Mouse (Mus musculus): ENCODE data around the gene Sema4f. TPM values are rescaled to one million over a fixed set of nuclear protein-coding genes. Genes with fewer than 3 reads are reported as not detected.

Gene Sema4f
- polyA plus RNA-seq, 1 experiment from 2014 or later: 7.2 TPM

DNA sequence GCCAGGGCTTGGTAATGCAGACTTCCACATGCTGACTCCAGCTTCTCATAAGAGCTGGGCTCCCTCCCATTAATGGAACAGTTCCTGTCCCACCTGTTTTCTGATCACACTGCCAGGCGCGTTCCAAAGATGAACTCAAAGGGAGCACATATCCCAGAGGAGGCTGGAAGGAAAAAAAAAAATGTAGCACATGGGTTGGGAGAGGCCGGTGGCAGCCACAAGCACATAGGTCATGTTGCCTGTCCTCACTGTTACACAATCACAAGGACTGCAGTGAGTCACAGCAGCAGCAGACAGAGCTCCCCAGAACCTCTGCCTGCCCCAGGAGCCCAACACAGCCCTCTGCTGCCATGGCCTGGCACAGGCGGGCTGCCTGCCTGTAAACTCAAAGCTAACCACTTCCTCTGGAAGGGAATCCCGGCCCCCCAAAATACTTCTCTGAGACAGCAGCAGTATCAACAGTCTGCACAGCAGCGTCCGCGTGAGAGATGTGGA lies 76.1 kb downstream of the Sema4f start:
- no peaks in the 10 kb centered on the region for H3K27me3 ChIP-seq
- H3K27ac ChIP-seq: no peak overlapping the region
- no peak for ATAC-seq (ENCODE audit: insufficient number of reproducible peaks, insufficient read depth, low FRiP score, low TSS enrichment, low read depth)
- H3K36me3 ChIP-seq: no peaks in the 10 kb centered on the region
- peaks cover 6% of the 10 kb centered on the region; the same call in 1 of the 2 replicates for H3K4me1 ChIP-seq
- no peak overlapping the region for H3K4me2 ChIP-seq
- WGBS: 73% methylated on average over 8 of the region's 8 CpGs
- H3K9ac ChIP-seq: no peak overlapping the region
- no peak overlapping the region for H3K4me3 ChIP-seq
- peaks cover 4% of the 10 kb centered on the region; the same call in 1 of the 2 replicates for H3K9me3 ChIP-seq

DNA sequence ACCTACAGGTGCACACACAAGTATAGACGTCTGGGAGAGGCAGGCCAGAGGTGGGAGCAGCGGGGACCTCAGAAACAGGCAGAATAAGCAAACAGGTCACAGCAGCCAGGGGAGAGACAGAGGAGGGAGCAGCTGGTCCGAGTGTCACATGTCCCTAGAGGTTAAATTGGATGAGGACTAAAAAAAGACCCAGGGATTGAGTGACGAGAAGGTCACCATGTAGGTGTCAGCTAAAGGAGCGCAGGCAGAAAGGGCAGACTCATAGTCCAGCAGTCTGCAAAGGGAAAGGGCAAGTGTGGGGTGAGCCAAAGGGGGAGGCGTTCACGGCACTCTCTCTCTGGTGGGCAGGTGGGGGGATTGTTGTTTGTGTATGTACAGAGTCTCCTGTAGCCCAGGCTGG lies 77.1 kb downstream of the Sema4f start:
- H3K27me3 ChIP-seq: no peaks in the 10 kb centered on the region
- H3K9me3 ChIP-seq: peaks cover 4% of the 10 kb centered on the region; the same call in 1 of the 2 replicates
- no peak overlapping the region for H3K4me2 ChIP-seq
- H3K4me3 ChIP-seq: no peak overlapping the region
- no peaks in the 10 kb centered on the region for H3K36me3 ChIP-seq
- 47% methylated on average over 7 of the region's 7 CpGs for WGBS
- ATAC-seq (ENCODE audit: insufficient number of reproducible peaks, insufficient read depth, low FRiP score, low TSS enrichment, low read depth): no peak
- H3K9ac ChIP-seq: no peak overlapping the region
- H3K27ac ChIP-seq: no peak overlapping the region
- peaks cover 6% of the 10 kb centered on the region; the same call in 1 of the 2 replicates for H3K4me1 ChIP-seq

DNA sequence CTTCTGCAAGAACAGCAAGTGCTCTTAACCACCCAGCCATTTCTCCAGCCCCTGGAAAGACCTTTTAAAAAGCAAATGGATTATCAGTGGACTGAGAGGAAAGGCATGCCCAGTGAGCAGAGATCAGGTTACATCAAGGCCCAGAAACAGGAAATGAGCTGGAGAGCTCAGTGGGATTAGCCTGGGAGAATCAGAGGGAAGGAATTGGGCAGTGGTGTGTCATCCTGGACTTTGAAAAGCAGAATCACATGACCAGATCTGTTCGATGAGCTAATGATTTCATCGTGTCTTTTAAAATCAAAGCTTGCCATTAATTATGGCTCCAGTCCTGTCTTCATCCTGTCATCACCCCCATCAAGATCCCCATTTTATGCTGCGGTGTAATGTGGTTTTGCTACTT lies 77.5 kb downstream of the Sema4f start:
- Histone ChIP-seq H3K4me3 (no peak overlapping the region), H3K9me3 (peaks cover 4% of the 10 kb centered on the region; the same call in 1 of the 2 replicates), H3K27me3 (no peaks in the 10 kb centered on the region), H3K9ac (no peak overlapping the region), H3K4me1 (peaks cover 6% of the 10 kb centered on the region; the same call in 1 of the 2 replicates), H3K4me2 (no peak overlapping the region), H3K27ac (no peak overlapping the region), H3K36me3 (no peaks in the 10 kb centered on the region)
- no peak for ATAC-seq (ENCODE audit: insufficient number of reproducible peaks, insufficient read depth, low FRiP score, low TSS enrichment, low read depth)
- WGBS: 40% methylated on average over 3 of the region's 3 CpGs

Other genes with a start within 250 kb of the Sema4f start
- gene Pole4, start 234.4 kb downstream of the Sema4f start, polyA plus RNA-seq (2015; fragmentation: Nextera tagmentation; extraction: Ambion mirVana): 108 and 109 TPM in 2 replicates
- gene Hk2, start 165.3 kb downstream of the Sema4f start, polyA plus RNA-seq (2015; fragmentation: Nextera tagmentation; extraction: Ambion mirVana): 20.5 and 21.8 TPM in 2 replicates
- 0.25 and 0.88 TPM in 2 replicates for gene M1ap, start 7.1 kb upstream of the Sema4f start, polyA plus RNA-seq (2015; fragmentation: Nextera tagmentation; extraction: Ambion mirVana)
- gene Dok1, start 93.7 kb upstream of the Sema4f start, polyA plus RNA-seq (2015; fragmentation: Nextera tagmentation; extraction: Ambion mirVana): 11.5 and 12.8 TPM in 2 replicates
- gene Loxl3, start 94.4 kb upstream of the Sema4f start, polyA plus RNA-seq (2015; fragmentation: Nextera tagmentation; extraction: Ambion mirVana): 20.9 and 24.1 TPM in 2 replicates
- gene Aup1, start 114.8 kb upstream of the Sema4f start, polyA plus RNA-seq (2015; fragmentation: Nextera tagmentation; extraction: Ambion mirVana): 177 and 206 TPM in 2 replicates
- 72.6 and 75.4 TPM in 2 replicates for gene Htra2, start 115.5 kb upstream of the Sema4f start, polyA plus RNA-seq (2015; fragmentation: Nextera tagmentation; extraction: Ambion mirVana)
- gene Dqx1, start 118.1 kb upstream of the Sema4f start, polyA plus RNA-seq (2015; fragmentation: Nextera tagmentation; extraction: Ambion mirVana): 1.3 TPM in 2 replicates
- gene Tlx2, start 130.5 kb upstream of the Sema4f start, polyA plus RNA-seq (2015; fragmentation: Nextera tagmentation; extraction: Ambion mirVana): 0.31 and 0.67 TPM in 2 replicates
- 44.3 and 47.5 TPM in 2 replicates for gene Pcgf1, start 138.1 kb upstream of the Sema4f start, polyA plus RNA-seq (2015; fragmentation: Nextera tagmentation; extraction: Ambion mirVana)
- gene Lbx2, start 146.6 kb upstream of the Sema4f start, polyA plus RNA-seq (2015; fragmentation: Nextera tagmentation; extraction: Ambion mirVana): 0.27 and 0.56 TPM in 2 replicates
- 2.9 and 3.5 TPM in 2 replicates for gene Ccdc142, start 161.8 kb upstream of the Sema4f start, polyA plus RNA-seq (2015; fragmentation: Nextera tagmentation; extraction: Ambion mirVana)
- 3.3 and 3.5 TPM in 2 replicates for gene Gm42688, start 161.8 kb upstream of the Sema4f start, polyA plus RNA-seq (2015; fragmentation: Nextera tagmentation; extraction: Ambion mirVana)
- gene Mrpl53, start 169.3 kb upstream of the Sema4f start, polyA plus RNA-seq (2015; fragmentation: Nextera tagmentation; extraction: Ambion mirVana): 137 and 151 TPM in 2 replicates
- 45.0 and 45.6 TPM in 2 replicates for gene Mogs, start 175.7 kb upstream of the Sema4f start, polyA plus RNA-seq (2015; fragmentation: Nextera tagmentation; extraction: Ambion mirVana)
- gene Wbp1, start 181.8 kb upstream of the Sema4f start, polyA plus RNA-seq (2015; fragmentation: Nextera tagmentation; extraction: Ambion mirVana): 144 and 172 TPM in 2 replicates
- gene Ino80b, start 185.7 kb upstream of the Sema4f start, polyA plus RNA-seq (2015; fragmentation: Nextera tagmentation; extraction: Ambion mirVana): 13.2 and 13.9 TPM in 2 replicates
- 46.7 and 51.8 TPM in 2 replicates for gene Rtkn, start 195.7 kb upstream of the Sema4f start, polyA plus RNA-seq (2015; fragmentation: Nextera tagmentation; extraction: Ambion mirVana)
- gene Wdr54, start 216.6 kb upstream of the Sema4f start, polyA plus RNA-seq (2015; fragmentation: Nextera tagmentation; extraction: Ambion mirVana): 7.1 and 7.9 TPM in 2 replicates
- 2.0 and 2.8 TPM in 2 replicates for gene 1700003E16Rik, start 216.6 kb upstream of the Sema4f start, polyA plus RNA-seq (2015; fragmentation: Nextera tagmentation; extraction: Ambion mirVana)
- 87.7 and 90.0 TPM in 2 replicates for gene Dctn1, start 226.2 kb upstream of the Sema4f start, polyA plus RNA-seq (2015; fragmentation: Nextera tagmentation; extraction: Ambion mirVana)